Mouse (Mus musculus): ENCODE data around the gene Dph5.
"Not testable (repeated sequence)": the region's sequence is repeated elsewhere in the genome, so short reads cannot be mapped to it uniquely, and the experiment has no call there.

The Dph5 gene

DNA sequence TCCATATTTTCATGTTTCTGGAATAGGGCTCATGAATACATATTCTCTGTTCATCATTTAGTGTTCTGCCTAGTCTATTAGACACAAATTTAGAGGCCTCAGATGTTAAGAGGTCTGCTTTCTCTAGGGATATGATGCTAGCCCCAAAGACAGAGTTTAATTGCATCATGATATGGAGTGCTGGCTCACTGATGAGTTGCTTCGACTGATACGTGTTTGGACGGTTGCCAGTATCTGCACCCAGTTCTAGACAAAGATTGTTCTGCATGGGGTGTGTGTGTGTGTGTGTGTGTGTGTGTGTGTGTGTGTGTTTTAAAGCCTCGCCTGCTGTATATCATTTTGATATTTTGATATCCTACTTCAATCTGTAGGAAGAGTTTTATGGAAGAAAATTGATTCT is 4.7 kb downstream of the Dph5 start:
- no peak for DNase-seq (ENCODE audit: low spot score in 2 of 2)

DNA sequence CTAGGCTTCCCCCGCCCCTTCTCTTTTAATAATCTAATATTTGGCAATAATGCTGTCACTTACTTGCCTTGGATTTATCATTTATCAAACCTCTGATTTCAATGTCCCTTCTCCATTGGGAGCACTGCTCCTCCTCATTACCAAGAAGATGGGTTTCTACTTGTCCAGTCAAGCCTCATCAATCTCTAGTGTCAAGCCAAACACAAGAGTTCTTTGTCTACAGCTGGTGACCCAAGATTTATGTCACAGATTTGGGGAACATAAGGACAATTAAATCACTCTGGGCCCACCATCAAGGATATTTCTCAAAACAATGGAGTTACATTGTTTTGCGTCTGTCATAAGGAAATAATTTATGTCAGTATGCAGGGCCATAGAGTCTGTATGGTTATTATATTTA is 5.5 kb downstream of the Dph5 start:
- DNase-seq (ENCODE audit: low spot score in 2 of 2) = no peak

DNA sequence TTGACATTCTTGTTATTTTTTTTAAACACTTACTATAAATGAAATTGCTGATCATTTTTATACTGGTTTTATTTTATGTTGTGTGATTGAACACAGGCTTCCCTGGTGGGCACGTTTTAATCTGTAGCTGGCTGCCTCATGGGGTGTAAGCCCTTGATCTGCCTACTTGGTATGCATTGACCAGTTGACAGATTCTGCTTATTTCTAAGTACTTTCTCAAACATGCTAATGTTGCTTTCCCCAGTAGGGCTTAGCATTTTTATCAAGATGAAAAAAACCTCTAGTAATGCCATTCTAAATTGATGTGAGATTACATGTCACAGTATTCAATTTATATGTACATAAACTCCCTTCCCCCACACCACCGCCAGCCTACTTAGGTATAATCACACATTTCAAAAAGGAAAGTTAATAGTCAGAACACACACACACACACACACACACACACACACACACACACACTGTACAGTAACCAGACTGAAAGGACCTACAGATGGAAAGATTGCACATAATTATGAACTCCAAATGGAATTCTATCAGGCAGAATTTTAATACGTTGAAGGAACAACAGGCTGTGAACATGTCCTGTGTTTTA is 10.8 kb downstream of the Dph5 start:
- DNase-seq (ENCODE audit: low spot score in 2 of 2) = no peak

DNA sequence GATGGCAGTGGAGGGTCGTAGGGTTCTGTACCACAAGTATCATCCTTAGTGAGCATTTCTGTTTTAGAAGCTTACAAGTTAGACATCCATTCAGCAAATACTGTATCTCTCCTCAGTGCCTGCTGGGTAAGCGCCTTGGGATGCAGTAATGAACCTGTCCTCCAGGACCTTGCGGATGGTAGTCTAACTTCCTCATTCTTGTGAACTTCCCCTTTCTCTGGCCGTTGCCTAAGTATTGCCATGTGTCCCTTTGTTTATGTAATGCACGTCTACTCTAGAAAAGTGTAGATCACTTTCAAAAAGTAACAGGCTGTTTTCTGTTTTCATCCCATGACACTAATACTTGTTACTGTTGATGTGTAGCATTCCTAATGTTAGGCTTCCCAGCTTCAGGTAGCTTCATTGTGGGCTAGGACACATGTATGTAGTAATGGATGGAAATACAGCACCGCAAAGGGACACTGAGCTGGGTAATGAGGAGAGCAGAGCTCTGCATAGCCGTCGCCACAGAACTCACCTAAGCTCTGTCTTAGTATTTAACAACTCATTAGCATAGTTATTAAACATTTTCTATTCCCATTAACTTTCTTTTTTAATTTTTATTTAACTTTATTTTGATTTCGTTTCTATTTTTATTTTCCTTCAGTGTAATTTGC is 14.8 kb downstream of the Dph5 start:
- no peak for DNase-seq (ENCODE audit: low spot score in 2 of 2)

DNA sequence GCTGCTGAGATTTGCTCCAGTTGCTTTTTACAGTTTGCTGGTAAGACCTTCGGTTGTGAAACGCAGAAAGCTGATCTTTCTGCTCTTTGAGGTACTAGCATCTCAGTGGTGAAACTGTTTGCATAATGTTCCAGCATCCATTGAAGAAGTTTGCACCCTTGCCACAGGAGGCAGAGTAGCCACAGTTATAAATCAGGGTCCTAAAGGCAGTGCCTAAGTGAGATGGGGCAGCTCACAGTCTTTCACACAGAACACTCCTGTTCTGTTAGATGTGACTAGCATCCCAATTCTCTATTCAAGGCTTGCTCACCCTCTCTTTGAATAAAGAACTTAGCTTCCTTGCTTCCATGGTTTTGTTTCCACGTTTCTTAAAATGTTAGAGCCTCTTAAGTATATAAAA is 17.4 kb downstream of the Dph5 start:
- peak in 1 of 2 experiments; percentile 36 for DNase-seq (ENCODE audit: low spot score in 2 of 2)

DNA sequence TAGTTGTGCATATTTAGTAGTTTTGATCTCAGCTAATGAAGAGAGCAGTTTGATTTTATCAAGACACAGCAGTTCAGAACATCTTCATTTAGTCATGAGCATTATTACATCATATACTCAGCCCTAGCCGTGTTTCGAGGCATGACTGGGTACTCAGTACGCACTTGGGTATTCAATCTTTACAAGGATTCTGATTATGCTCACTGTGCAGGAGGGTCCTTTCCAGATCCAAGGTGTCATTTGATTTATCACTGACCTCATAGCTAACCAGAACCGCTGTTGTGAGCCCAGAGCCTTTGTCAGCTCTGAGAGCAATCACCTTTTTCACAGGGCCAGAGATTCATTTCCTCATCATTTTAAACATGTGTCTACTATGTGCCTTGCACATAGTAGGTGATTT is 17.9 kb downstream of the Dph5 start:
- no peak for DNase-seq (ENCODE audit: low spot score in 2 of 2)

DNA sequence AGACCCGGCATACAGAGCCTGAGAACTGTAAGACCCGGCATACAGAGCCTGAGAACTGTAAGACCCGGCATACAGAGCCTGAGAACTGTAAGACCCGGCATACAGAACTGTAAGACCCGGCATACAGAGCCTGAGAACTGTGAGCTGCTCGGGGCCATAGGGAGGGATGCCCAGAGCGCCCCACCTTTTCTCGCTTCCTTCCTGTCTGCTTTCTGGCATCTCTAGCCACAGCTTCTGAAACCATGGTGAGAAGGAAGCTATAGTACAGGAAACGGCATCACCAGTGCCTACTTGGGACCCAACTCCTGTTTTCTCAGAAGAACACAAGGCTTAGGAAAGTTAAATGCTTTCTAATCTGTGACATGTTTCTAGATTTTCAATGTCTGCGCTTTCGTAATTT is 19.8 kb downstream of the Dph5 start:
- not testable (repeated sequence) for DNase-seq (ENCODE audit: low spot score in 2 of 2)

DNA sequence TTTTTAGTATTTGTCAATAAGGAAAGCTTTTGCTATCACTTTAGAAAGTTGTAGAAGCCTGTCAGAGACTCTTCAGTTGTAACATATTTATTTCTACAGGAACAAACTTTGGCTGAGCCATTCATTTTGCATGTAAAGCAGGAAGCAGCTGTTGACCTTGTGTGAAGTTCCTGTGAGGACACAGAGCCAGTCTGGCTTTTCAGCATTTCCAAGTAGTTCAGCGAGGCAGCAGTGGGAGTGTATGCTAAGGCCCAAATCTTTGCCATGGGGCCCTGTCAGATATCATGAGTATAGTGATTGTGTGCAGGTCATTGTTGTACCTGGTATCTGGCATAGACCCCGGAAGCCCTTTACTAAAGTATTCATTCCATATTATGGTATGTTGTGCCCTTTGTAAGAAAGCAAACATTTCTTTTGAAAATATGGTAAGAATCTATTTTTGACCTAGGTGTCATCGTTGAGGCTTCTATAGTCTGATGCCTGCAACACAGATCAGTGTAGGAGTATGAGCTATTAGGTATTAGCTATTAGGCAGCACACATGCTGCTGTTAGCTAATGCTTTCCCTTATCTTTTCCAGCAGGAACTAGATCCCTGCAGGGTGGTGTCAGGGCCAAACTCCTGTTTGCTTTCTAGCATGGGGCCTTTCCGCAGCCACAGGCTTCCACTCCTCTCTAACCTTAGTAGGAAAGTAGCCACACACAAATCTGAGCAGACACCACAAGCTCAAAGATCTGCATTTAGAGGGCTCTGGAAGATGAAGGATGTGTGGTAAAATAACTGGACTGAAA is 37.0 kb downstream of the Dph5 start:
- DNase-seq (ENCODE audit: low spot score in 2 of 2) = no peak

DNA sequence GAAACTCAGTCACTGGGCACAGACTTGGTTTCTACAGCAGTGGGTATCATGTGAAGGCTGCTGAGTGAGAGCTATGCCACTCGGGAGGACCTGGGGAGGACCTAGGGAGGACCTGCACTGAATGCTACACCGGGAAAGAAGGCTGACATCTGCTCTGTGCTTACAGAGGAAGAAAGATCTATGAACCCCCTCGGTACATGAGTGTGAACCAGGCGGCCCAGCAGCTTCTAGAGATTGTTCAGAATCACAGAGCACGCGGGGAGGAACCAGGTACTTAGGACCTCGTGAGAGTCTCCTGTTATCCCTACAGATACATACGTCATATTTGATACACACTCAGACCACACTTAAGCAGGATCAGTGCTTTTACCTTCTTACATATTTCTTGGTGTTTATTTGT is 38.9 kb downstream of the Dph5 start:
- DNase-seq (ENCODE audit: low spot score in 2 of 2) = no peak

DNA sequence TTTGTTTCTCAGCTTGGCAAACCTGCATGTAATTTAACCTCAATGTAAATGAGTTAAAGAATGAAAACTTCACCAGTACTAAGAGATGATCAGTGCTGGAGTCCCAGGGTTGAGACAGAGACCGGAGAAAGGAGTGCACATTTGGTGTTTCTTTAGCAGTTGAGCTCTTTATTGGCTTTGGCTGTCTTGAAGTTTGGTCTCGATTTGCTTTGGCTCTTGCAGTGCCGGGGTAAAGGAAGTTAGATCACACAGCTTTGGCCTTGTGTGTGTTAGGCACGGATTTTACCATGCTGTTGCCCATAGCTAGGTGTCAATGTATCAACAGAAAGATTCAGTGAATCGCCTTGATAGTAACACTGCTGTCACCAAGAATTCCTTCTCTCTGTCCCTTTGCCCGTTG is 44.1 kb downstream of the Dph5 start:
- DNase-seq (ENCODE audit: low spot score in 2 of 2) = no peak

DNA sequence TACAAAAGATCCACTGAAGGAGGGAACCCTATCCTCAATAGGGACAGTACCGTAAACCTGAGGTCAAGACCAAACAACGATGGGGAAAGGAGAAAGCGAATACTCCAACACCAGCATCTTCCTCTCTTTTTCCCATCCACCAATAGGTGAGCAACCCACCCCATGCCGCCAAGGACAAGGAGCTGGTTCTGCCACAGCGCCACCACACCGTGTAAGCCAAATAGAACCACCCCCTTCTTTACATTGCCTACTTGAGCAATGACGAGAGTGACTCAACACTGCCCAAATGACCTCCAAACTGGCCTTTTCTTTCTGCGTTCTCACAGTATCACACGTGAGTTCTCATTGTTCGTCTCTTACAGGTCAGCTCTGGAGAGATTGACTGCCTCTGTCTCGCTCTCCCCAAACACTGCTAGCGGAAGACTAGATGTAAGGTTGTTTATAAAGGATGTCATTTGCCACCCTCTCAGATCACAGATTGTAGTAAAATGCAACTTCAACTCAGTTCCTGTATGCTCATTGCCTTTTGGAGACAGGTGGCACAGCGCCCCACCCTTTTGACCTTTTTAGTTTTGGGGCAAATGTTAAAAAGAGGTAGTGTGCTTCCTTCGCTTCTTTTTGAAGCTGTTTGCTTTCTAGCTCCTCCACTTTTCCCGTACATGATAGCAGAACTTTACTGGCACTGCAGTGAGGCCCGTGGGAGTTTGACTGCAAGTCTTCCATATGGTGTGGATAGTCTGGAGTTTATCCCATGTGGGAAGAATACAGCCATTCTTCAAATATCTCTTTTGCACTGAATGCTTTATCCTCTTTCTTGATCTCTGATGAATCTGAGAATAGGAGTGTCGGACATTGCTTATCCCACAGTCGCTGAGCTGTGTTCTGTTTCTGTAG is 45.9 kb downstream of the Dph5 start:
- DNase-seq (ENCODE audit: low spot score in 2 of 2) = peak; percentile 62

DNA sequence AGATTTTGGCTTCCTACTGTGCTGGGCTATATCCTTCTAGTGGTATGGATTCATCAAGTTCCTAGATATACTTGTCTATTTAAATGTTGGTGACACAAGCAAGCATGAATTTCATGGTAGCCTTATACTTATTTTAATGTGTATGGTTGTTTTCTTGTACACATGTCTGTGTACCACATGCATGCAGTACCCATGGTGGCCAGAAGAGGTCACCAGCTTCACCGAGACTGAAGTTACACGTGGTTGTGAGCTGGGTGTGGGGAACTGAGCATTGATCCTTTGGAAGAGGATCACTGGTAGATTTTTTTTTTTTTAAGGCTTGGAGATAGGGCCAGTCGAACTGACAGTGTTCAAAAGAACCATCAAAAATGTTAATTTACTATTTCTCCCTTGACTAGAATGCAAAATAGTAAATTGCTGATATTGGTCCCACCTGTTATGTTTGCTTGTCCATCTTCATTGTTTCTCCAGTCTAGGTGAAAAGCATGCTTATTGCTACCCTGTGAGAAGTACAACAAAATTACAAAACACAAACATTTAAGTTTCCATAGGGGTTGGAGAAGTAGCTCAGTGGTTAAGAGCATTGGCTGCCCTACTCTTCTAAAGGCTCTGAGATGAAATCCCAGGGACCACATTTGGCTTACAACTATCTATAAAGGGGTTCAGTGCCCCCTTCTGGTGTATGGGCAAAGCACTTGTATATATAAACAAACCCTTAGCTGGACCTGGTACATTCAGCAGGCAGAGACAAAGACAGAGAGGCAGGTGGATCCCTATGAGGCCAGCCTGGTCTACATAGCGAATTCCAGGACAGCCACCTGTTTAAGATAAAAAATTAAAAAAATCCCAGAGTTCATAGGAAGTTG is 49.3 kb downstream of the Dph5 start:
- no peak for DNase-seq (ENCODE audit: low spot score in 2 of 2)

DNA sequence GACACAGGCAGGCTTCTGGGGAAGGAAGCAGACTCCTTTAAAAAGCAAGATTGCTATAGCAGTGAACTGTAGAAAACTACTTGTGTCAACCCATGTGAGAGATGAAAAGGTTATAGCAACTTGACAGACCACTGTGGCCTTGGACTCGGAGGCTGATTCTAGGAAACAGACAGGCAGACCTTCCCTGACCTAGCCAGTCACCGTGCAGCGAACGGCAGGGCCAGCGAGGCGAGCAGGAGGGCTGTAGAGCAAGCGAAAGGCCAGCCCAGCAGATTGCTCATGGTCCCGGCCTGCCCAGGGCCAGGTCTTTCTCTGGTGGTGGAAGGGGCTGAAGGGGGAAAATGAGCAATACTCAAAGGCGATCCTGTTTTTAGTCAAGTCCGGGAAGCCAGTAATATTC is 50.2 kb downstream of the Dph5 start:
- DNase-seq (ENCODE audit: low spot score in 2 of 2) = no peak

DNA sequence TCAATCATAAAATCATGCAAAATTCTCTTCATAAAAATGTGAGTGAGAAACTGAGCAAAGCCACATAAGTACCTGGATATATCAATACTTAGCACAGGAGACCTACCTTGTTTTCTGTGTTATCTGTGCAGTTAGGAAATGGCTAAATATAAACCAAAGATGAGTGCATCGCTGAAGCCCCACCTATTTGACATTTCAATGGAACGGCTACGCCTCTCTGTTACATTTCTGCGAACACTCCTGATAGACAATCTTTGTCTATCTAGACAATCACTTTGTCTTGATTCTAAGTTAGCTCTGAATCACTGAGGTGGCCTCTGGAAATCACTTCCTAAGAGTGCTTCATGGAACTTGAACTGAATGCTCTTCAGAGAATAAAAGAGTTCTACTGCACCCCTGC is 52.9 kb downstream of the Dph5 start:
- no peak for DNase-seq (ENCODE audit: low spot score in 2 of 2)

DNA sequence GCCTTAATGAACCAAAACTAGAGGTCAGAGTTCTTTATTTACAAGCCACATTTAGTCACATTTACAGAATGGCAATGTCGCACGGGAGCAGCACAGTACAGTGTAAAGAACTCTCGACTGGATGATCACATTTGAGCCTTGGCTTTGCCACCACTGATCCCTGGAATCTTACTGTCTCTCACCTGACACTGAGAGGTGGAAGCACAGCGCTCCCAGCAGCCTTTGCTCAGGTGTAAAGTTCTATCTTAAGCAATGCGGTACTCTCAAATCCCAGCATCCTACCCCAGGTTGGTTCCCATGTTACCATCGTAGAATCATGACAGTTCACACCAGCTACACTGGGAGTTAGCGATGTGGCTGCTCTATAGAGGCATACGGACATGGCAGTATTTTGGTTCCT is 53.8 kb downstream of the Dph5 start:
- no peak for DNase-seq (ENCODE audit: low spot score in 2 of 2)

DNA sequence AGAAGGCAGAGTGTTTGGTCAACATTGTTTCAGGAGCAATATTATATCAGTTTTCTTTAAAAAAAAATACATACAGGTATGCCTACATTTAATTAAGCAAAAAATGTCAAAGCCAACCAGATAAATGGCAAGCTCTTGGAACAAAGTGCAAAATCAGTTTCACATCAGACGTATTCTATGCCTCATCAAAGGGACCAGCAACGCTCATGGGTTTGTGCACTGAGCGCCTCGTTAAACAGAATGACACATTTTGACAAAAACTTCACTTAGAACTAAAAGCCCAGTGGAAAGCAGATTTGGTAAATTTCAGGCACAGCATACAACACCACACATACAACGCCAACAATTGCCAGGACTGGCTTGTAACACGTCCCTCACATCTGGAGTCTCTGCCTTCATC is 56.7 kb downstream of the Dph5 start:
- no peak for DNase-seq (ENCODE audit: low spot score in 2 of 2)

DNA sequence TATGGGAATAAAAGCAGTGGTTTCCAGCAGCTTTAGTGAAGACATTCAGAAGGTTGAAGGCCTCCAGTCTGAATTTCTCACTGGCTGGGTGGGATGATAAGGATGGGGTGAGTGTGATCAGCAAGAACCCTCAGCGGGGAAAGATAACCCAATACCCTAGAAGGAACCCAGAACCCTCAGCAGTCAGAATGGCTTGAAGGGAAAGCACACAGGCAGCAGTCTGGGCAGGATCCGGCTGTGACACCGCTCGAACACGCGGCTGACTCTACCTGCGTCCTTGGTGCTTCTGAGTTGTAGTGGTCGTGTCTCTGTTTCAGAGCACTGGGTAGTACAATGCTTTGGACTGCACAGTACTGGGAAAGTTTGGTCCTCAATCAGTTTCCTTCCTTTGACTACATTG is 58.6 kb downstream of the Dph5 start:
- DNase-seq (ENCODE audit: low spot score in 2 of 2) = no peak

DNA sequence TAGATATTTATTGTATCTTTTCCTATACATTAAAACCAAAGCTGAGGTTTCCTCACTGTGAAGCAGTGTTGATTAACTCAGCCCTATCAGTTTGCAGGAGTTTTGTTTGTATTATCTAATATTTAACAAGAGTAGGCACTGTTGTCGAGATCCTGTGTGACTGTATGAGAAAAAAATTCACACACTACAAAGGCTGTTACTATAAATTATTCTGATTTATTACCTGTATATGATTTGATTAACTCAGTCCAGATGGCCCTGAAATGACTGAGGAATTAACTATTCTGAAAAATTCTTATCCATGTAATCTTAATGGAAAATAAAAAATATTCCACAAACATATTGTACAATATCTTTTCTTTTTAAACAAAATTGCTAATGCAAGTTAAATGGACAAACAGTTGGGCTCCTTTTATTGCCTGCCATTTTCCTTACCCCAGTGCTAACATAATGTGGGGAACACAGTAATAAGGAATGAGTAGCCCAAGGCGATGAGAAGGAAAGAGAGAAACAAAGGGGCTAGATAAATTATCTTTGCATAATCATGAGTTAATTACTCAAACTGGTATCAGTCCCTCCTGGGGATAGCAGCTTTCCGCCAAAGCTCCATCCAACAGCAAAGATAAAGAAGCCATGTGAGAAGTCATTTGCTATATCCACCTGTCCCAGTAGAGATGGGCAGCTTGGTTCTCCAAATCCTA is 61.7 kb downstream of the Dph5 start:
- no peak for DNase-seq (ENCODE audit: low spot score in 2 of 2)

DNA sequence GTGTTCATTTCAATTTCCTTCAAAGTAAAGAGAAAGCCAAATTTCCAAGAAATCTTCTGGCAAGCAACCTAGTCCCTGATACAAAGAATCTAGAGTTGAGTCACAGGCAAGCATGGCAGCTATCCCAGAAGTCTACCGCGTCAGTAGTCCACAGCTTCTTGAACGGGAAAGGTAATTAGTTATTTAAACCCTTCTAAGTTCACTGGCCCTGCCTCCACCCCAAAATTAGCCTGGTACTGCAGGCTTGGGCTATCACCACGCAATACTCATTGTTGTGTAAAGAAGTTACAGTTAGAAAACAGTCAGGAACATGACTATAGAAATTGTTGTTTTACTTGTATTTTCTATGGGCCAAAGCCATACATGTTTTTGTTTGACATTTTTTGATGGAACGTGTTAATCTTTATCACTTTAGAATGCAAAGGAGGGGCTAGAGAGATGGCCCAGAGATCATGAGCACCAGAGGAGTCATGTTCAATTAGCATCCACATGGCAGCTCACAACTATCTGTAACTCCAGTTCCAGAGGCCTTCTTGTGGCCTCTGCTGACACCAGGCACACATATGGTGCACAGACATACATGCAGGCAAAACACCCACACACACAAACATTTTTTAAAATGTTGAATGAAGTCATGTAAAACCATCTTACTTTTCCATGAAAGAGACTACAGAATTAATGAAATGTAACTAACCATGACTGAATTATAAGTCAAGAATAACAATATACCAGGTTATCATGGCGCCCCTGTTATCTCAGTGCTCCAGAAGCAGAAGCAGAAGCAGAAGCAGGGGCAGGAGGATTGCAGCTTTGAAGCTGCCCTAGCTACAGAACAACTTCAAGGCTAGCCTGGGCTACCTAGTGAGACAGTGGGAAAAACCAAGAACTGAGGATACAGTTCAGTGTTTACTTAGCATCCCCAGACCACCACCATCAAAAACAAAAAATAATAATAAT is 62.6 kb downstream of the Dph5 start:
- DNase-seq (ENCODE audit: low spot score in 2 of 2) = peak in 1 of 2 experiments; percentile 34
